Mouse (Mus musculus) right cerebral cortex, postnatal 10 days (tissue): ENCODE data around the gene Vmn1r142.
"Not testable (repeated sequence)": the region's sequence is repeated elsewhere in the genome, so short reads cannot be mapped to it uniquely, and the experiment has no call there.

Source experiments
- DNase-seq, 2 experiments: peaks; one replicate each; pipeline ENCODE4 v3.0.0; 2021; ENCODE audit warnings: low spot score in 2 of 2

Gene Vmn1r142

DNA sequence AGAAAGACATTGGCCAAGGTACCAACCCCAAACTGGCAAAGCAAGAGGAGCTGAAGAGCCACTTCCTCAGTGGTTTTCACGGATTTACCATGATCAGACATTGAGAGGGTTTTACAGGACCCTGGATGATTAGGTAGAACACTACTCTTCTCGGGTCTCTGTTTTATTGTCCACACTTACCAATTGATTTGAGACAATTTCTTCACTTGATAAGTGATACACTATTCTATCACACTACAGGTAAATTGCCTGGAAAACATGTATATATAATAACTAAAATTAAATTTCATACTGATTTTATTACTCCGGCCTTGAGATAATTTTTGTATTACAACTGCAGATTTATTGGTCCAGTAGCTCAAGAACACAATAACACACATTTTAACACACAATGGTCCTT is at the start of gene Vmn1r142:
Gene Vmn1r142, minus strand, starts transcription at position 101 of the 400 bp plus-strand sequence.
- not testable (repeated sequence) for DNase-seq

- not testable (repeated sequence) for DNase-seq
Measured at GRCm38 (mm10) chr7:22201164-22201563, 37.3 kb upstream of the Vmn1r142 start, which contains the start of gene Gm8653. Gm8653 (minus strand) TSS chr7:22201264.

DNA sequence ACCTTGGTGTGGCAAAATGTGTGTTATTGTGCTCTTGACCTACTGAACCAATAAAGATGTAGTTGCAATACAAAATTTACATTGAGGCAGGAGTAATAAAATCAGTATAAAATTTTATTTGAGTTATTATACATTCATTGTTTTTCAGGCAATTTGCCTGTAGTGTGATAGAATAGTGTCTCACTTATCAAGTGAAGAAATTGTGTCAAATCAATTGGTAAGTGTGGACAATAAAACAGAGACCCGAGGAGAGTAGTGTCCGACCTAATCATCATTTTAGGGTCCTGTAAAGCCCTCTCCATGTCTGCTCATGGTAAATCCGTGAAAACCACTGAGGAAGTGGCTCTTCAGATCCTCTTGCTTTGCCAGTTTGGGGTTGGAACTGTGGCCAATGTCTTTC is 25.2 kb upstream of the Vmn1r142 start, which contains the start of gene Vmn1r143:
Gene Vmn1r143, plus strand, starts transcription at position 301 of the 400 bp plus-strand sequence.
- DNase-seq = not testable (repeated sequence)

- DNase-seq = not testable (repeated sequence)
Measured at GRCm38 (mm10) chr7:22134641-22135040, 29.2 kb downstream of the Vmn1r142 start, which contains the start of gene Gm10666. Gm10666 (minus strand) TSS chr7:22134741.

DNA sequence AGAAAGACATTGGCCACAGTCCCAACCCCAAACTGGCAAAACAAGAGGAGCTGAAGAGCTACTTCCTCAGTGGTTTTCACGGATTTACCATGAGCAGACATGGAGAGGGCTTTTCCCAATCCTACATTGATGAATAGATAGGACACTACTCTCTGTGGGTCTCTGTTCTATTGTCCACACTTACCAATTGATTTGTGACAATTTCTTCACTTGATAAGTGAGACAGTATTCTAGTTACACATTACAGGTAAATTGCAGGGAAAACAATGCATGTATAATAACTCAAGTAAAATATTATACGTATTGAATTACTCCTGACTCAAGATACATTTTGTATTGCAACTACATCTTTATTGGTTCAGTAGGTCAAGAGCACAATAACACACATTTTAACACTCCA is 45.7 kb downstream of the Vmn1r142 start, which contains the start of gene Gm16451:
Gene Gm16451, minus strand, starts transcription at position 101 of the 400 bp plus-strand sequence.
- not testable (repeated sequence) for DNase-seq
